Mouse (Mus musculus): ENCODE measurements around the gene Fxr2.

The Fxr2 gene

DNA sequence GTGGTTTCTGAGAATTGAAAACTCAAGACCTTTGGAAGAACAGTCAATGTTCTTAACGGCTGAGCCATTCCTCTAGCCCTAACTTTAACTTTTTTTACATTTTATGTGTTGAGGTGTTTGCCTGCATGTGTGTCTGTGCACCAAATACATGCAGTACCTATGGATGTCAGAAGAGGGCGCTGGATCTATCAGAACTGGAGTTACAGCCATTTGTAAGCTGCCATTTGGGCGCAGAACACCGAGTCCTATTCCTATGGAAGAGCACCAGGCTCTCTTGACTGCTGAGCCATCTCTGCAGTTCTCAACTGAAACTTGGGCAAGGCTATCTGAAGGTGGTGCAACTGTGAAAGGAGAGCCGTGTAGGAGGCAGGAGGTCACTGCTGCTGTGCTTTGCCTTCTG lies 65.8 kb downstream of the Fxr2 start:
- in situ Hi-C loops (cut with MboI; ENCODE audit: unreplicated experiment in 2 of 2), result loop anchor here in 1 of 2 experiments (25.0 kb wide), 1 partner anchor 514 kb away; the partner anchor contains the start of genes Slc16a11 and Slc16a13

DNA sequence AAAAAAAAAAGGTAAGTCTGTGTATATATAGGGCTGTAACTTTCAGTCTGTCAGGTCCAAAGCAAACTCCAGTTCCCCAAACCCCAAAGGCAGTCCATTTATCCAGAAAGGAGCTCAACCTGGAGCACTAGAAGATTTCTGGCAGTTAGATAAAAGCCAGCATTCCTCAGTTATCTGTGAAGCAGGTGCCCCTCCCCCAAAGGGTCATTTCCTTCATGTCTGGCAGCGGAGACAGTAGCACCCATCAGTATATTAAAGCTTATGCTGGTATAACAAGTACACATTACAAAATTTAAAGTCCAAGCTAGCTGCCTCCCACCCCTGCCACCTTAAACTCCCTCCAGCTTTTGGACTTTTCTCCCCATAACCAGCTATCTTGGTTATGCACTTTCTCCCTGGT lies 66.8 kb downstream of the Fxr2 start:
- in situ Hi-C loops (cut with MboI; ENCODE audit: unreplicated experiment in 2 of 2), result loop anchor here in 1 of 2 experiments (25.0 kb wide), 1 partner anchor 513 kb away; the partner anchor contains the start of genes Slc16a11 and Slc16a13

DNA sequence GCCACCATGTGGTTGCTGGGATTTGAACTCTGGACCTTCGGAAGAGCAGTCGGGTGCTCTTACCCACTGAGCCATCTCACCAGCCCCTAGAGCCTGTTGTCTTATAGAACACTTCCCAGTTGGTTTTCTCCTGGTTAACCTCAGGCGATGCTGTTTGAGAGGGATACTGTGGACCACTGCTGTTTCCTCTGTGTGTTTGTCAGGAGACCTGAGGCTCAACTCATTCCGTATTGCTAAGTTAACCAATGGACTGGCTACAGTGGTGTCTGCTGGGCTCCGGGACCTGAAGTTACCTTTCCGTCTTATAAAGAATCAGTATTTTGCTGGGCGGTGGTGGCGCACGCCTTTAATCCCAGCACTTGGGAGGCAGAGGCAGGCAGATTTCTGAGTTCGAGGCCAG lies 70.1 kb downstream of the Fxr2 start:
- in situ Hi-C loops (cut with MboI; ENCODE audit: unreplicated experiment in 2 of 2), result loop anchor here in 1 of 2 experiments (25.0 kb wide), 1 partner anchor 484 kb away; no protein-coding TSS in a partner anchor
